Mouse (Mus musculus) monocyte, adult 2 months (primary cell): ENCODE measurements around the gene Tcf25.
"Not testable (repeated sequence)": the region's sequence is repeated elsewhere in the genome, so short reads cannot be mapped to it uniquely, and the experiment has no call there.

Experiments used
- DNase-seq, 2 experiments: peaks; one replicate each; pipeline ENCODE4 v3.0.0; 2022; ENCODE audit warnings: low spot score in 2 of 2, low read depth in 1 of 2

Gene Tcf25

DNA sequence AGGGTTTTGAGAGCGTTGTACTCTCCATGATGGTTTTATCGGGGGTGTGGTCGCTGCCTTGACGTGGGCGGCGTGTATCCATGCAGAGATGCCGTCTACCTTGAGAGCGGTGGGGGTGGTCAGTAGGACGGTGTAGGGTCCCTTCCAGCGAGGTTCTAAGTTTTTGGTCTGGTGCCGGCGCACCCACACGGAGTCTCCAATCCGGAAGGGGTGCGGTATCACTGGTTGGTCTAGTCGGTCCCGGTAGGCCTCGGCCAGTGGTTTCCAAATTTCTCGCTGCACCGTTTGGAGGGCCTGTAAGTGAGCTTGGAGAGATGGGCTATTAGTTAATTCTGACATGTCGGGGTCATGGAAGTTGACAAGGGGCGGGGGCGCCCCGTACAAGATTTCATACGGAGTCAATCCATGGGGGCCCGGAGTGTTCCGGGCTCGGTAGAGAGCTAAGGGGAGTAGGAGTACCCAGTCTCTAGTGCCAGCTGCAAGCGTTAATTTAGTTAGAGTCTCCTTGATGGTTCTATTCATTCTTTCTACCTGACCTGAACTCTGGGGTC is 54.9 kb downstream of the Tcf25 start:
- DNase-seq = no peak

DNA sequence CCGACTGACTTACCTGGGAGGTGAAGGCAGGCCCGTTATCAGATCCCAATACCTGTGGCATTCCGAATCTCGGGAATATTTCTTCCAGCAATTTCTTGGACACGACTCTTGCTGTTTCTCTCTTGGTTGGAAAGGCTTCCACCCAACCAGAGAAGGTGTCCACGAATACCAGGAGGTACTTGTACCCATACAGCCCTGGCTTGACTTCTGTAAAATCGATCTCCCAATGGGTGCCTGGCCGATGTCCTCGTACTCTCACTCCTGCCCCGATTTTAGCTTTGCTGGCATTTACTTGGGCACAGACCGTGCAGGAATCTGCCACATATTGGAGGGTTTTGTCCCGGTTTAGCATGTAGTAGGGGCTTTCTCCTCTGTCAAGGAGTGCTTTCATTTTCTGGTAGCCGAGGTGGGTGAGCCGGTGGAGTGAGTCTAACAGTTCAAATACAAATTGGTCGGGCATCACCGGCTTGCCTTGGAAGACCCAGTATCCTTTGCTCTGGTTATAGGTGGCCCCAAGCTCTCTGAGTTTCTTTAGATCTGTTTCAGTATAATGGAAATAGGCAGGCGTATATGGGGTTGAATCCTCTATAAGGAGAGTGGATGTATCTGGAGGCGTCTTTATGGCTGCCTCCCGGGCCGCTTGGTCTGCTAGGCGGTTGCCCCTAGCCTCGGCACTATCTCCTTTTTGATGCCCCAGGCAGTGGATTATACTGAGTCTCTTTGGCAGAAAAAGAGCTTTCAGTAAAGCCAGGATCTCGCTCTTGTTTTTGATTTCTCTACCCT is 55.6 kb downstream of the Tcf25 start:
- no peak for DNase-seq

GRCm38 (mm10) chr8:123429722-123430013 is 56.1 kb downstream of the Tcf25 start:
- DNase-seq = not testable (repeated sequence)

GRCm38 (mm10) chr8:123430936-123431335 is 57.4 kb downstream of the Tcf25 start:
- not testable (repeated sequence) for DNase-seq

GRCm38 (mm10) chr8:123431616-123432365 is 58.2 kb downstream of the Tcf25 start:
- DNase-seq = no peak

- no peak for DNase-seq
Measured at GRCm38 (mm10) chr8:123432381-123432780, 58.8 kb downstream of the Tcf25 start.

DNA sequence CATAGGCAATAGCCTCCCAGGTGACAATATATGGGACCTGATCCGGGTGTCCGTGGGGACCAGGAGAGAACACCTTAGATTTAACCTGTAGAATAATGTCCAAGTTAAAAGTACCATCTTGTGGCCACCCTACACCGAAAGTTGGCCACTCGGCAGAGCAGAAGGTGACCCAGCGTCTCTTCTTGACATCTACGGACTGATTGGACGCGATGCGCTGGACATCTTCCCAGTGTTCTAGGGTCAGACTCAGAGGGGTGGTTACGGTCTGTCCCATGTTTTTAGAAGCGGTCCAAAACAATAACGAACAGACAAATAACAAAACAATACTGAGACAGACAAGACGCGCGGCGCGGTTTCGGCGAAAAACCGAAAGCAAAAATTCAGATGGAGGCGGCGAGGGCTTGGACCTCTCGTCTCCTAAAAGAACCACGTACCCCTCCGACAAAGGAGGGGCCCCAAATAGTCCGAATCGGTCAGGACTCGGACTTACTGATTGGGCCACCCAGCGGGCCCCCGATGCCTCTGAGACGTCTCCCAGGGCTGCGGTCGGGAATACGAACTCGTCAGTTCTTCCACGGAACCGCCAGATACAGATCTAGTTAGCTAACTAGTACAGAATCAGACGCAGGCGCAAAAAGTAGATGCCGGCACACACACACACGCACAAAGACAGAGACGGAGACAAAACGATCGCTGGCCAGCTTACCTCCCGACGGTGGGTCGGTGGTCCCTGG is 59.9 kb downstream of the Tcf25 start:
- DNase-seq = not testable (repeated sequence)

DNA sequence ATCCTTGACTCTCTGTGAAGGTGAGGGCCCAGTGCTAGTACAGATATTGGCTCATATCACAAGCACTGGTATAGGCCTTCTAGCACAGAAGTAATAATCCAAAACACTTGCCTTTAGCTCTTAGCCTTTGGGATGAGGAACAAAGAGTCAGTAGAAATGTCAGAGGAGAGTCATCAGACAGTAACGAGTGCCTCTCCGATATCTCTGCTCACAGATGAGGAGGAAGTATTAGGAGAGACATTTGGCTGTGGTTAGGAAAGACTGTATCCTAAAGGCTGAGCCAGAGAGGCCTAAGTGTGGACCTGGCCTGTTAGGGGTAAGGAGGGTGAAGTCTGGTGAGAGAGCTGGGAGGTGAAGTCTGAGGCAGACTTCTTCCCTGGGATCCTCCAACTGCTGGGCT is 68.2 kb downstream of the Tcf25 start:
- DNase-seq = no peak

DNA sequence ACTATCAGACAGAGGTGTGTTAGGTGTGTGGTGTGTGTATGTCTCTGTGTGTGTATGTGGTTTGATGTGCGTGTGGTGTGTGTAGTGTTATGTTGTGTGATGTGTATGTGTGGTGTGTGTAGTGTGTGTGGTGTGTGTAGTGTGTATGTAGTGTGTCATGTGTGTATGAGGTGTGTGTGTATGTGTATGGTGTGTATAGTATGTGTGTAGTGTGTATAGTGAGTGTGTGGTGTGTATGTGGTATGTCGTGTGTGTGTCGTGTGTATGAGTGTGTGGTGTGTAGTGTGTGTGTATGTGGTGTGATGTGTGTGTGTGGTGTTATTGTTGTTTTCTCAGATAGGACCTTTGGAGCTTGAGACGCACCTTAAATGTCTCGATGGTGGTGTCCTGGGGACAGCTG is 68.8 kb downstream of the Tcf25 start:
- no peak for DNase-seq

- DNase-seq = peak; percentile 80 to 89
Measured at GRCm38 (mm10) chr8:123442871-123443575, 69.5 kb downstream of the Tcf25 start.

DNA sequence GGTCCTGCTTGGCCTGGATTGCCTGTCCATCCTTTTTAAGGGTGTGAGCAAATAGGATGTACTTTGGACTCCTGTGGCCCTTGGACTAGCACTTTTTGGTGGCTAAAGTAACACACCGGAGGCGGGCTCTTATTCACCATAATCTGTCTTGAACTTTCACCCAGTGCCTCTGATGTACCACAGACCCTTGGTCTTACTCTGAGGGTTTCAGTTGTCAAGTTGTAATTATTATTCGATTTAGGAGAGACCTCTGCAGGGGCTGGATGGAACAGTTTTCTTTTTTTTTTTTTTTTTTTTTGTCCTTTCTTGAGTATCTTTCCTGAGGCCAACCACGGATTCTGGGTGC is 70.0 kb downstream of the Tcf25 start:
- no peak for DNase-seq

GRCm38 (mm10) chr8:123444131-123444530 is 70.6 kb downstream of the Tcf25 start:
- peak; percentile 12 to 29 for DNase-seq

DNA sequence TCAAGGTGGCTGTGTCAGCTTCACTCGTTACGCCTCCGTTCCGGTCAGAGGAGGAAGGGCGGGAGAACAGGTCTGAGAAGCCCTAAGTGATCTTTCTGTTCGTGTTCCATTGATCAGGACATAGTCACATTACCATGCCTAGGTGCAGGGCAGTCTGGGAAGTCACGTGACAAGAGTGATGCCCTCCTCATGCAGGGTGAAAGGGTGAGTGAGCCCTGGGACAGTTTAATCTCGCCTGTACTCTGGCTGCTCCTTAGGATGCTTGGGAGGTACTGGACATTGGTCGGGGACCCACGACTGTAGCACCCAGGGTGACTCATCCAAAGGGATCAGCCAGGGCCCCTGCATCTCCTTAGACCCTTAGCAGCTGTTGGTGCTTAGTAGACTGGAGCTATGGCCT is 72.4 kb downstream of the Tcf25 start:
- DNase-seq = no peak

- DNase-seq = no peak
Measured at GRCm38 (mm10) chr8:123446799-123447198, 73.2 kb downstream of the Tcf25 start.

GRCm38 (mm10) chr8:123450783-123451182 is 77.2 kb downstream of the Tcf25 start:
- no peak for DNase-seq

DNA sequence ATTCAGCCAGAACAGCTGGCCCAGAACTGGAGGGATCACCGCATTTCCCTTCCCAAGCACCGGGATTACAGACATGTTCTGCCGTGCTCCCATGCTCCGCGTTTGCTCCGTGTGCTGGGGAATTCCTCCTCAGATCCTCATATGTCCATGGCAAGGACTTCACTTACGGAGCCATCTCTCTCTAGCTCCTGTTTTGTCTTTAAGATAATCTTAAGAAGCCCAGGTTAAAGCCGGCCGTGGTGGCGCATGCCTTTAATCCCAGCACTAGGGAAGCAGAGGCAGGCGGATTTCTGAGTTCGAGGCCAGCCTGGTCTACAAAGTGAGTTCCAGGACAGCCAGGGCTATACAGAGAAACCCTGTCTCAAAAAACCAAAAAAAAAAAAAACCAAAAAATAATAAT is 78.2 kb downstream of the Tcf25 start:
- not testable (repeated sequence) for DNase-seq

DNA sequence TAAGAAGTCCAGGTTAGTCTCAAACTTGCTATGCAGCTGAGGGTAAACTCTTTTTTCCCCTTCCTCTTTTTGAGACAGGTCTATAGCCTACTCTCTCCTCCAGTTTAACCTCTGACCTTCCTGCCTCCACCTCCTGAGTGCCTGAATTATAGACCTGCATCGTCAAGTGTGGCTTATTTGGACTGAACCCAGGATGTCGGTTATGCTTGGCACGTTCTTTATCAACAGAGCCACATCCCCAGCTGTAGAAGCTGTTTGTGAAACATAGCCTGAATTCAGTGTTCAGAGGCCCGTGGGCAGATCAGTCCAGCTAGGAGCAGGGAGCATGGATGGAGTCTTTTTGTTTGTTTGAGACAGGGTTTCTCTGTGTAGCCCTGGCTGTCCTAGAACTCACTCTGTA is 78.6 kb downstream of the Tcf25 start:
- no peak for DNase-seq

DNA sequence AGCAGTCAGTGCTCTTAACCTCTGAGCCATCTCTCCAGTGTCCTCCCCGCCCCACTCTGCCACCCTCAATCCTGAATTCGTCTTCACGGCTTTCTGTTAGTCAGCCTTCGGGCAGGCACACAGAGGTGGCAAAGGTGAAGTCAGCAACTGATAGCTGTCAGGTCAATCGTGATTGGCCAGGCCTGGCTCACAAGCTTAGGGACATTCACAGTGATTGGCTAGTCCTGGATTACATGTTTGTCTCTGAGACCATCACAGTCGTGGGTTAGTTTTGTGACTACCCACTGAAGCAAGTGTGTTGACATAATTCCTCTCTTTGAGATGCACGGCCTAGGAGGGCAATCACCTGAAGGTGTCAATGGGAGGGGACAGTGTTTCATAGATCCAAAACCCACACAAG is 79.7 kb downstream of the Tcf25 start:
- no peak for DNase-seq
